Mouse (Mus musculus) spleen, adult 12 weeks (tissue): ENCODE measurements around the gene Spag16.
"Not testable (repeated sequence)": the region's sequence is repeated elsewhere in the genome, so short reads cannot be mapped to it uniquely, and the experiment has no call there.

ENCODE experiments used
- DNase-seq: peaks from one replicate; pipeline ENCODE4 v3.0.0; 2022; ENCODE audit warnings: low spot score

Gene Spag16

DNA sequence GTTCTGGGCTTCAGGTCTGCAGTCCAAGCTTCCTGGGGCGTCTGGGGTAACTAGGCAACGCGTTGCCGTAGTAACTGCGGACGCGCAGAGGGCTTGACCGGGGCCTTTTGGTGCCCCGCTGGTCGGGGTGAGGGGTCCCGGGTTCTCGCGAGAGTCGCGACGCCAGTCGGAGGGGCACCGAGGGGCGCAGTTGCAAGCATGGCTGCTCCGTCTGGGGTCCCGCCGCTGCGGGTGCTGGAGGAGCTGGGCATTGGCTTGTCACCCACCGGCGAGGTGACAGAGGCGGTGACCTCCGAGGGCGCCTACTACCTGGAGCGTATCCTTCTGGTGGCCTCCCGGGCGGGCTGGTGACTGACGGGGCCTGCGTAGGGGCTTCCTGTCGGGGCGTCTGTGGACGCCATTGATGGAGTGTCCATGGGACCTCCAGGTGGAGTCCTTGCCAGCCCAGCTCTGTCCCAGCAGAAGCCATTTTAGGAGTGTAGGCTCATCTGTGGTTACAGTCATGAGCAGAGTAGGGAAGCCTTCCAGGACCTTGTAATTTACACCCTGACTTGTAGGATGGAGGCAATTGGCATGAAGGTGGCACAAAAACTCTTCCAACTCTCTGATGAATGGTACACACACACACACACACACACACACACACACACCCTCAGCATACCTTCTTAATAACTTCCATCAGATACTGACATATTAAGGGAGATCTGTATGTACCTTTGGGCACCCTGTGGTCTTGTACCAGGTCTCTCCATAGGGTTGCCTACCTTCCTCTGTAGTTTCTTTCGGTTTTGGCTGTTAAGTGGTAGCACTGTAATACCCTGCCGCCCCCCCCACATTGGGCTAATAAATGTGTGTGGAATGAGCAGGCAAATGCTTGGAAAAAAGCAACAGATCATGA lies at the start of gene Spag16:
Spag16 (plus strand) TSS at position 165 of the 898 bp plus-strand sequence.
- DNase-seq, result no peak

GRCm38 (mm10) chr1:69785129-69785528 lies 41.6 kb upstream of the Spag16 start:
- DNase-seq, result no peak

DNA sequence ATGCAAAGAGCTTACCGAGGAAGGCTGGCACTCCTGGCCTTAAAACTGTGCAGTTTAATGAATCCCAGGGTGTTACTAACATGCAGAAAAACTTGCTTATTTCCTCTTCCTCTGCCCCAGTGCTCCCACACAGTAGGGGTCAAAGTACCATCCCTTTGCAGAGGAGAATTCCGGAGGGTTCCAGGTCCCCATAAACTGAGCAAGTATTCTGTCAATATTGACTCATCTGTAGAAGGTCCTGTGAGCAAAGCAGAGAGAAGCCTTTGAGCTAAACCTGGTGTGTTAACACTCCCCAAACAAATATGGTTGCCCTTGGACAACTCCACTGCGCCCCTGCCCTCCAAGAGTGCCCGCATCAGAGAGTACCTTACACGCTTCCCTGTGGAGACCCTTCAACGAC lies 40.1 kb upstream of the Spag16 start:
- no peak for DNase-seq

DNA sequence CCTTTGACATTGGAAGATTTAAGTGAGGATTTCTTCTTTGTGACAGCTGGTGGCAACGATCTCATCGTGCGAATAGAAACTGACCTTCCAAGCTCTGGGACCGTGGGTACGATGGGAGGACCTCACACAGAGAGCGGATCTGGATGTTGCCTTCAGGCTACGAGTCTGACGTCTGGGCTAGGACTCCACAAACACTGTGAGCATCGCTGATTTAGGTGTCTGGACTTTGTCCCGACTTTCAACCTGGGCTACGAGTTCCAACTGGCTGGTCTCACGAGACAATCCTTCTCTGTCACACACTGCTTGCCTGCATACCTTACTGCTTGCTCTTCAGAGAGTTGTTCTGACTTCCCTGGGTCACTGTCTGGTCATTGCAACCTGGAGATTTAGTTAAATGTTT lies 39.4 kb upstream of the Spag16 start:
- no peak for DNase-seq

DNA sequence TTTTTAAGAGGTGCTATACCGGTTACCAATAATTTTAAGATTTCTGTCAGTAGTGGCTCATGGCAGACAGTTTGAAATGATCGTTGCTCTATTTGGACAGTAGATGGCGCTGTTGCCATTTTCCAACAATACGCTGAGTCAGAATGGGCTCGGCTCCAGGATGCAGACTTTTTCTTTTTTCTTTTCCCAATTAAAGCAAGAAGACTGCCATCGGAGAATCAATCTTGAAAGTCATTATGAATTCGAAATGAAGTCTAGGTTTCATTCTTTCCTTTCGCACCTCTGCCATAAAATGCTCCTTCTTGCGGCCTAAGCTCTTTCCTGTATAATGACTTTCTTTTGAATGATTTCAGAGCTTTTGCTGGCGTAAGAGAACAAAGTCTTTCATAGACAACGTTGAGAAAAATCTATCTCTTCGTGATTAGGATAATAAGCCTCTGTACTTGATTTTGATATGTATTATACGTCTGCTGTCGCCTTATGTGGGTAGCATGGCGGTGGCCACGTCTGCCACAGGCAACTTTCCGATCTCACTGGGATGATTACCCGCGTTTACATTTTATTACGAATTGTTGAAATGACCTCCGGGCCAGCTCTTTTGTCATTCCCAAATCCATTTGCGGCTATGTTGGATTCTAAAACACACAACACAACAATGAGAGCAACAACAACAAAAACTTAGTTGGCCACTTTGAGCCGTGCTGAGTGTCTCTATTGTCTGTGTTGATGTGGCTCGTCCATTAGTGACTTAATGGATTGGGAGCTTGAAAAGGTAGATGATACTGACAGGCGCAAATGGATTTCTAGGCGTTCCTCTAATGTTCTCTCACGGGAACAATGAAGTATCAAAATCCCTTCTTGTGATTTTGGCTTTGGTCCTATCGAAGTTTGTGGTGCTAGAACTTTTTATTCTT lies 36.2 kb upstream of the Spag16 start:
- DNase-seq, result no peak

- DNase-seq, result no peak
Measured at GRCm38 (mm10) chr1:69798948-69799565, 27.7 kb upstream of the Spag16 start.

DNA sequence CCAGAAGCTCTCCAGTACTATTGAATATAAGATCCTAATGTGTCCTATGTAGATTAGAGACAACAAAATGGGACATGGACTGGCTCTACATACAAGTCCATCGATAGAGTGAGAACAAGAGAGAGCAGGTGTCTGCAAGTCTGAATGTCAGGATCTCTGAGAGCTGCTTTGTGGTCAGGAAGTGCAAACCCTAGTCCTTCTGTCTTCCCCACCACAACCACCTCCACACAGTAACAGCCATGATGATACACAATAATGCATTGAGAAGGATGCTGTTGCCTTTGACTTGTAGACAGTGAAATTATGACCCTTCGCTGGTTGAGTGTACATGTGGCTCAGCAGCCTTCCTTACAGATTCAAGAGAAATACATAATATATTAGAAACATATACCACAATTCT lies 16.6 kb upstream of the Spag16 start:
- DNase-seq, result no peak

- not testable (repeated sequence) for DNase-seq
Measured at GRCm38 (mm10) chr1:69825635-69826034, 1.1 kb upstream of the Spag16 start.

DNA sequence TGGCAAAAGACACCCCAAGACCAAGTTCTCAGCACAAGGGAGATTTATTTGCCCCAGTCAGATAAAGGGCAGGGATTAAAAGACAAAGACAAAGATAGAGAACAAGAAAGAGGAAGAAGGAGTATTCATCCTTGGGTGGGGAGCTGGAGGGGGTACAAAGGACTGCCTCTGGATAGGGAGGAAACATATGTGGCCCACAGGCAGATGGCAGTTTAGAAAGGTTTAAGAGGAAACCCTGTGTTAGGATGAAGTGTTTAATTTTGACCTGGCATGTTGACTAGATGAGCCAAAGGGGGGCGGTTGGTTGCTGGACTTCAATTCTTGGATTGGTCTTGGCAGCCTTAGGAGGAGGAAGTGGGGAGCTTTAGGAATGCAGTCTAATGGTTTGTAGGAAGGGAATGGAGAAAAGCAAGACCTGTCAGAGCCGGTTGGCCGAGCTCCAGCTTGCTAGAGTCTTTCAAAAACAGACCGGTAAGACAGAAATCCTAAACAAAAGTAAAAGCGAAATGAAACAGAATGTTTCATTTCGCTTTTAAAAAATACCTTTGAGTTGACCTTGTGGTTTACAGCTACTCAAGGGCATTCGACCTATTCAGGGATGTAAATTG lies 2.2 kb downstream of the Spag16 start:
- no peak for DNase-seq

- no peak for DNase-seq
Measured at GRCm38 (mm10) chr1:69830586-69830985, 3.8 kb downstream of the Spag16 start.

DNA sequence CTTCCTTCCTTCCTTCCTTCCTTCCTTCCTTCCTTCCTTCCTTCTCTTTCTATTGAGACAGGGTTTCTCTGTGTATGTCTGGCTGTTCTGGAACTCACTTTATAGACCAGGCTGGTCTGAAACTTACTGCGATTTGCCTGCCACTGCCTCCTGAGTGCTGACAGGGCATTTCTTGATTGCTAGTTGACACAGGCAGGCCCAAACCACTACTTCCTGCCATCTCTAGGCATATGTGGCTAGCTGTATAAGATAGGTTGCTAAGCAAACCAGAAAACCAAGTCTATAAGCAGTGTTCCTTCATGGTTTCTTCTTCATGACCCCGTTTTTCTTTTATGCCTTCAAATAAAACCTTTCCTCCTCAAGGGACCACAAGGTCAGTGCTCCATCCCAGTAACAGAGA lies 4.2 kb downstream of the Spag16 start:
- DNase-seq, result no peak

DNA sequence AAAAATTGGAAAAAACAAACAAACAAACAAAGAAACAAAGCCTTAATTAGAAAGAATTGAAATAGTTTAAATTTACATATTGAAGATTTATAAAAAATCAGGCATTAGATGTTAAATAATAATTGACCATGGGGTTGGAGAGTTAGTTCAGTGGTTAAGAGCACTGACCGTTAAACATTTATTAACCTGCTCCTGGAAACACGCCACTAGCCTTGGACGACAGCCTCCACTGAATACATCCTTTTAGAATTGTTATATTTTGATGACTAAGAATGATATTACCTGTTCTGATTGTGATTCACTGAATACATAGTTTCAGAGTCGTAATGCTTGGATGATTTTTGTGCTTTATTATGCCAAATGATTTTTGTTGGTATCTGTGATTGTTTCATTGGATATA lies 6.7 kb downstream of the Spag16 start:
- DNase-seq, result not testable (repeated sequence)

- no peak for DNase-seq
Measured at GRCm38 (mm10) chr1:69853436-69853835, 26.7 kb downstream of the Spag16 start.

- DNase-seq, result no peak
Measured at GRCm38 (mm10) chr1:69867776-69868175, 41.0 kb downstream of the Spag16 start.

- no peak for DNase-seq
Measured at GRCm38 (mm10) chr1:69956606-69957005, 129.8 kb downstream of the Spag16 start.

DNA sequence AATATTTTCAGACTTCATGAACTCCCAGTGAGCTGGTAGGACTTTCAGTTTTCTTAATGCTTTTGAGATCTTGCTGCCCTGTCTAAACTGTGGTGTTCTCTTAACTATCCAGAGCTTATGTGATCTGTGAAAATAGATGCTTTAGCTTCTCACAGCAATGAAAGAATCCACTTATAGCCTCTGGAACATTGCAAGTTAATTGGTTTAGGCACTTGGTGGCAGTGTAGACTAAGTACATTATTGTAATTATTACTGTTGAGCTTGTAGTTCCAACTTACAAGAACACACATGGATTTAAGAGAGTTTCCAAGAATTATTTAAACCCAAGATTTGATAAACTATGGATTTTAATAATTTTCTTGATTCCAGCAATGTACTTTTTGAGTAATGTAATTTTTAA lies 170.1 kb downstream of the Spag16 start:
- no peak for DNase-seq

GRCm38 (mm10) chr1:70012991-70013390 lies 186.2 kb downstream of the Spag16 start:
- DNase-seq, result no peak

DNA sequence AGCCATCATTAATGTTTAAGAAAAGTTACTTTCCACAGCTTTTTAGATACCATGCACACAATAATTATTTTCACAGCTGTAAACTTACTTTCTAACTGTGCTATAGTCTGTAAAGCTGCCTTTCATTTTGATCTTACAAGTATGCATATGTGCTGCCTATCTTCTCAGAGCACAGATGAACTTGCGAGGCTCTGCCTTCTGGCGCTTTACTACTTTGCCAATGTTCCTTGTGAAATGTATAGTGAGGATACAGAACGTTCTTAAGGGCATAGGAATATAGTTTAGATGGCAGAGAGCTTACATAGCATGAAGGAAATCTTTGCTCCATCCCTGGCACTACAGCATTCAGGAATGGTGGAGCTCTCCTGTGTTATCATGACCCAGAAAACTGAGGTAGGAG lies 210.6 kb downstream of the Spag16 start:
- DNase-seq, result no peak

GRCm38 (mm10) chr1:70067404-70067803 lies 240.6 kb downstream of the Spag16 start:
- DNase-seq, result no peak

DNA sequence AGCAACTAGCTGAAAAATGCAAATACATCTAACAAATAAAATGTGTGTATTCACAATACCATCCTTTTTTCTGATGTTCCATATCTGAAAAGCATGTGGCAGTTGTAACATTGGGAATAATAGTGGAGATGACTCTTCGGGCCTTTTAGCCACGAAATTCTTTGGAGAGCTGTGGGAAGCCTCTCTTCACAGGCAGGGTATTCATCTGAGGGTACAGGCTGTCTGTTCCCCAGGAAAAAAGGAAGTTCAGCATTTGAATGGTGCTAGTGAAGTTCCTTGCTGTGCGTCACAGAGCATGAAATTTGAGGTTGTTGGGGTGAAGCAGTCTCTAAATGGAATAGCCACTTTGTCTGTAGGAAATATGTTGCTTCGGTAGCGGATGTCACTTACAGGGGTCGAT lies 246.7 kb downstream of the Spag16 start:
- DNase-seq, result no peak

- DNase-seq, result no peak
Measured at GRCm38 (mm10) chr1:70078806-70079205, 252.0 kb downstream of the Spag16 start.
